Mouse (Mus musculus) heart, postnatal 0 days (tissue): ENCODE measurements around the gene Kdm5b. TPM values are rescaled to one million over a fixed set of nuclear protein-coding genes. Genes with fewer than 3 reads are reported as not detected.
A peak's percentile ranks its signal among the peaks of the same experiment; 100 is the strongest.

Source experiments
- ATAC-seq: fragments of 200-750 bp; cut with Nextera tagmentation; 2 replicates; pipeline ENCODE4 v1.8.0; 2017; ENCODE audit warnings: low read depth, moderate number of reproducible peaks, moderate library complexity; ENCODE audit not compliant: insufficient read depth
- DNase-seq: peaks from one replicate; pipeline ENCODE4 v3.0.0-alpha.2; 2016; ENCODE audit warnings: low spot score
- H3K27ac ChIP-seq: fragments of 300-500 bp; sonication (generic); 2 replicates; pipeline ENCODE4 v1.5.1; 2014; ENCODE audit warnings: low read depth, mild to moderate bottlenecking
- H3K27me3 ChIP-seq: fragments of 300-500 bp; sonication (generic); 2 replicates; pipeline ENCODE4 v1.6.1; 2014; ENCODE audit warnings: low read length, mixed read lengths; ENCODE audit not compliant: control insufficient read depth, insufficient read depth
- H3K36me3 ChIP-seq: fragments of 300-500 bp; sonication (generic); replicated peaks from 2 replicates; pipeline ENCODE4 v1.6.1; 2014; ENCODE audit warnings: low read length, mixed read lengths; ENCODE audit not compliant: control insufficient read depth, insufficient read depth
- H3K4me1 ChIP-seq: fragments of 300-500 bp; sonication (generic); 2 replicates; pipeline ENCODE4 v1.6.1; 2014; ENCODE audit warnings: antibody characterized with exemption; ENCODE audit not compliant: control insufficient read depth, insufficient read depth
- H3K4me2 ChIP-seq: fragments of 300-500 bp; sonication (generic); 2 replicates; pipeline ENCODE4 v1.6.1; 2014; ENCODE audit warnings: low read depth, mild to moderate bottlenecking, low read length, moderate library complexity
- H3K4me3 ChIP-seq: fragments of 300-500 bp; sonication (generic); 2 replicates; pipeline ENCODE4 v1.5.1; 2014; ENCODE audit warnings: low read depth, low read length
- H3K9ac ChIP-seq: fragments of 300-500 bp; sonication (generic); replicated peaks from 2 replicates; pipeline ENCODE4 v1.6.1; 2014; ENCODE audit warnings: low read depth, low read length, mixed read lengths
- H3K9me3 ChIP-seq: fragments of 300-500 bp; sonication (generic); replicated peaks from 2 replicates; pipeline ENCODE4 v1.6.1; 2016; ENCODE audit warnings: low read length; ENCODE audit not compliant: control insufficient read depth
- CTCF ChIP-seq: IDR thresholded peaks from 2 replicates; pipeline ENCODE4 v1.5.1; 2016; ENCODE audit warnings: antibody characterized with exemption, control low read depth, low read depth
- EP300 ChIP-seq: IDR thresholded peaks from 2 replicates; pipeline ENCODE4 v1.6.1; 2016; ENCODE audit warnings: antibody characterized with exemption, low read depth
- WGBS: fragments of 180-500 bp; shearing (Covaris S2); extraction: QIAGEN DNeasy Blood & Tissue Kit; methylation state at CpG from one replicate; pipeline ENCODE4 v1.1.7; 2014; 5-methylcytosine and 5-hydroxymethylcytosine counted together
- polyA plus RNA-seq: library from polyadenylated mRNA; unstranded; fragments of >200 nt; fragmentation: Nextera tagmentation; extraction: Ambion mirVana; gene quantifications from 2 replicates; pipeline ENCODE4 v1.2.1, GENCODE M21; 2015
- total RNA-seq: library from RNA; depleted of rRNA; stranded (reverse); fragments of >200 nt; gene quantifications from 2 replicates; pipeline ENCODE4 v1.2.3, GENCODE M21; 2014; ENCODE audit warnings: low replicate concordance

Kdm5b gene
- total and polyA plus RNA-seq, 2 experiments from 2014 or later, result 19.0 to 30.1 TPM

DNA sequence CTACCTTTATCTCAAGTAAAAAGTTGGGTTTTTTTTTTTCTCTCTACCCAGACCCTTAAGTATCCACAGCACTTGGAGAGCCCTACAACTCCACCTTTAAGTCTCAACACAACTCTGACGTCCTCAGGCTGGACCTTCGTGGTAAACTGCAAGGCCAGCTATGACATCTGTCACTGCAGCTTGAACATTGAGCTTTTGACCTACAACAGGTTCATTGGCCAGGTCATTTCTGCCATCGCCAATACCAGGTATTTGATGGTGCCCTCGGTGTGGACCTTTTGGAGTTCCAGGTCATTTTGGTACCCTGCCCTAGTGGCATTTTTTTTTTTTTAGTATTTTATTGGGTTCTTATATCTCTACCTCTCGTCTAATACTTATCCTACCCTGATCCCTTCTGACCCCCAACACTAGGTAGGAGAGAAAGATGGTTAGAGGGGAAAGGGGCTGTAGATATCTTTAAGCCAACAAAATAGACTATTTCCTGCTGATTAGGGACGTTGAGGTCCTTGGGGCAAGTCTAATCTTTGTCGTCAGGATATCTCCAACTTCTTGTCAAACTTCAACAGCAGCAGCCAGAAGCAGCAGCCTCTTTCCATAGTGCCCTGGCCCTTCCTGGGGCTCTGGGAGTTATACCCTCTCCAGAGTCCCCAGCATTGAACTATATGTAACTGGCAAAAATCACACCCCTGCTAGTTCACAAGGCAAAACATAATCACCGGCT, 39.8 kb upstream of the Kdm5b start:
- Histone ChIP-seq H3K9me3 (no peaks in the 10 kb centered on the region), H3K4me1 (no peaks in the 10 kb centered on the region), H3K27ac (no peak overlapping the region), H3K4me2 (no peak overlapping the region), H3K36me3 (no peaks in the 10 kb centered on the region), H3K27me3 (no peaks in the 10 kb centered on the region), H3K9ac (no peak overlapping the region), H3K4me3 (no peak overlapping the region)
- ATAC-seq, result no peak
- TF ChIP-seq EP300, result no peak
- TF ChIP-seq CTCF, result no peak
- WGBS, result 54% methylated on average over 8 of the region's 8 CpGs
- no peak for DNase-seq

DNA sequence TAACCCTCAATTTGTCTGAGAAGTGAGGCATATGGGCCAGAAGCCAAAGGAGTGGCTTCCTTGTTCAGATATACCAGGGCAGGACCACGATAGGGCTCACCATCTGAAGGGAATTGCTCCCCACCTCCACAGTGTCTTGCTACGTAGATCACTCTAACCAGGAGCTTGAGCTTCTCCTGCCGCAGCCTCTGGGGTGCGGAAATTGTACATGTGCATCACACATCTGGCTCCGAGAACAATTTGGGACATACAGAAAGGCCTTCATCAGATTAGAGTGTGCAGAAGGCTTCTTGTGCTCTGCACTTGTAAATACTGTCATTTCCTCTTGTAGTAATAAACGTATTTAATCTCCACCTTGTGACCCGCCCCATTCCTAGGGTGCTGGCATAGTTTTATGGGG, 38.8 kb upstream of the Kdm5b start:
- no peak overlapping the region for H3K27ac ChIP-seq
- WGBS, result 69% methylated on average over 7 of the region's 7 CpGs
- H3K36me3 ChIP-seq, result no peaks in the 10 kb centered on the region
- DNase-seq (no peak), ATAC-seq (no peak)
- no peaks in the 10 kb centered on the region for H3K27me3 ChIP-seq
- no peaks in the 10 kb centered on the region for H3K9me3 ChIP-seq
- H3K4me3 ChIP-seq, result no peak overlapping the region
- no peak for TF ChIP-seq CTCF
- no peak for TF ChIP-seq EP300
- no peak overlapping the region for H3K9ac ChIP-seq
- H3K4me2 ChIP-seq, result no peak overlapping the region
- H3K4me1 ChIP-seq, result no peaks in the 10 kb centered on the region

DNA sequence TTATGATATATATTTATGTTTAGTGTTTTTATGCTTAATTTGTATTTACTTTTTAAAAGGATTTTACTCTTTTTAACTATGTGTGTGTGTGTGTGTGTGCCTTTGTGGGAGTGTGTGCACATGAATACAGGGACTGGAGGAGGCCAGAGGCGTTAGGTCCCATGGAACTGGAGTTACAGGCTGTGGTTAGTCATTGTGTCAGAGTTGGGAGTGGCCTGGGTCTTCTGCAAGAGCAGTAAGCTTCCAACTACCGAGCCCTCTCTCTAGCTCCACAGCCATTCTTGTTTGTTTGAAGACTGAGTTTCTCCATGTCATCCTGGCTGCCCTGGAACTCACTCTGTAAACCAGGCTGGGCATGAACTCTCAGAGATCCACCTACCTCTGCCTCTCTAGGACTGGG, 37.6 kb upstream of the Kdm5b start:
- ATAC-seq (no peak), DNase-seq (no peak)
- H3K36me3 ChIP-seq, result no peaks in the 10 kb centered on the region
- H3K4me3 ChIP-seq, result no peak overlapping the region
- no peaks in the 10 kb centered on the region for H3K9me3 ChIP-seq
- TF ChIP-seq CTCF (no peak), EP300 (no peak)
- no peaks in the 10 kb centered on the region for H3K27me3 ChIP-seq
- H3K4me2 ChIP-seq, result no peak overlapping the region
- no peaks in the 10 kb centered on the region for H3K4me1 ChIP-seq
- WGBS, result 63% methylated on average over 2 of the region's 2 CpGs
- H3K9ac ChIP-seq, result no peak overlapping the region
- H3K27ac ChIP-seq, result no peak overlapping the region

DNA sequence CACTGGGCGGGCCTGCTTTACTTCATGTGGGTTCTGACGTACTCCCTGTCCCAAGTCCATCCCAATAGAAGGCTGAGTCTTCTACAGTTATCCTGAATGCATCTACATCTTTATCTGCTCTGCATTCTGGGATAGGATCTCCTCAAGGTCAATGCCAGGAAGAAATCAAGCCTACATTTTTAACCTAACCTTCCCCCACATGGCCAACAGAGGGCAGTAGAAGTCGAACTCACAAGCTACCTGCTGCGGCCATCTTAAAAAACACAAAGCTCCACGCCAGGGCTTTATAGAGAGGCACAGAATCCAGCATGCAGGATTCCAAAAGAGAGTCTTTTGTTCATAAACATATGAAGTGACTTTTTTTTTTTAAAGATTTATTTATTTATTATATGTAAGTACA, 35.5 kb upstream of the Kdm5b start:
- ATAC-seq (no peak), DNase-seq (no peak)
- 71% methylated on average over 5 of the region's 5 CpGs for WGBS
- no peak for TF ChIP-seq EP300
- TF ChIP-seq CTCF, result peak; percentile 20
- Histone ChIP-seq H3K27me3 (no peaks in the 10 kb centered on the region), H3K36me3 (no peaks in the 10 kb centered on the region), H3K9ac (no peak overlapping the region), H3K9me3 (no peaks in the 10 kb centered on the region), H3K4me3 (no peak overlapping the region), H3K4me2 (no peak overlapping the region), H3K4me1 (no peaks in the 10 kb centered on the region), H3K27ac (no peak overlapping the region)

DNA sequence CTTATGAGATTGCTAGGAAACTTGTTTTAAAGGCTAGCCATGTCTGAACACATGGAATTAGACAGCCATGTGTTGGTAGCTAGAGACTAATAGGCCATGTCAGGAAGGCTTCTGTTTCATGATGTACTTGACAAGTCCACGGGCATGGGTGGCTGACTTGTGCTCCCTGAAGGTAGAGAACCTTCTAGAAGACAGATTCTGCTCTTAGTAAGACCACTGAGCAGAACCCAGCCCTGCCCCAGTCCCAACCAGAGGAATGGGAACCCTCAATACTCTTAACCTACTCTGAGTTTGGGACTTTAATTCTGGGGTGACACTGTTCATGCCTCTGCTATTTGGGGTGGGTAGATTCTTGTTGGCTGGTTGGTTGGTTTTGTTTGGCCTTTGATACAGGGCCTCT, 35.0 kb upstream of the Kdm5b start:
- Histone ChIP-seq H3K27ac (no peak overlapping the region), H3K9me3 (no peaks in the 10 kb centered on the region), H3K9ac (no peak overlapping the region), H3K4me3 (no peak overlapping the region), H3K4me1 (no peaks in the 10 kb centered on the region), H3K27me3 (no peaks in the 10 kb centered on the region), H3K36me3 (no peaks in the 10 kb centered on the region), H3K4me2 (no peak overlapping the region)
- DNase-seq (no peak), ATAC-seq (no peak)
- TF ChIP-seq CTCF (no peak), EP300 (no peak)
- 90% methylated on average over 1 of the region's 1 CpGs for WGBS

DNA sequence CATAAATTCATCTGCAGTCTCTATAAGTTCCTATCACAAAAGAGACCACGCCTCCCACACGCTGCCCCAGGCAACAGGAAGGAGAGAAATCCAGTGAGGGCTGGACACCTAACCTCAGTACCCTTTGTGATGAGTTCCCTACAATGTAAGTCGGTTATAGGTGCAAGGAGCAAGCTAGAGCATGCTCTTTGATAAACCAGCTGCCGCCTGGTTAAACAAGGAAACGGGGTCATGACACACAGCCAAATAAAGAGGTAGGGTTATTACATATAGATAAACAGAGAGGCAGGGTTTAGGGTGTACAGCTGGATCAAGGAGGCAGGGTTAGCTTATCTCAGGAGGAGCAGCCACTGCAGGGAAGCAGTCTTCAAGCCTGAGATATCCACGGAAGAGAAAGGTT, 33.2 kb upstream of the Kdm5b start:
- H3K4me2 ChIP-seq, result no peak overlapping the region
- H3K4me3 ChIP-seq, result no peak overlapping the region
- no peak overlapping the region for H3K27ac ChIP-seq
- TF ChIP-seq CTCF (no peak), EP300 (no peak)
- no peak overlapping the region for H3K9ac ChIP-seq
- no peak for ATAC-seq
- no peaks in the 10 kb centered on the region for H3K4me1 ChIP-seq
- H3K27me3 ChIP-seq, result no peaks in the 10 kb centered on the region
- WGBS, result 57% methylated on average over 6 of the region's 6 CpGs
- no peak for DNase-seq
- no peaks in the 10 kb centered on the region for H3K36me3 ChIP-seq
- no peaks in the 10 kb centered on the region for H3K9me3 ChIP-seq
